Mouse (Mus musculus): ENCODE measurements around the gene Gtf2h2. TPM values are rescaled to one million over a fixed set of nuclear protein-coding genes. Genes with fewer than 3 reads are reported as not detected.
"Not testable (repeated sequence)": the region's sequence is repeated elsewhere in the genome, so short reads cannot be mapped to it uniquely, and the experiment has no call there.

The Gtf2h2 gene
- polyA plus RNA-seq, 1 experiment from 2014 or later: 82.7 TPM

- peaks cover 51% of the 10 kb centered on the region for H3K36me3 ChIP-seq
- WGBS: 65% methylated on average over 3 of the region's 3 CpGs
- no peaks in the 10 kb centered on the region for H3K27me3 ChIP-seq
- no peak overlapping the region for H3K27ac ChIP-seq (replicated peaks)
- no peaks in the 10 kb centered on the region for H3K9me3 ChIP-seq
- no peak overlapping the region for H3K9ac ChIP-seq
- no peak overlapping the region for H3K4me2 ChIP-seq
- no peak for ATAC-seq (ENCODE audit: low read depth)
- no peak overlapping the region for H3K4me3 ChIP-seq
- H3K4me1 ChIP-seq (replicated peaks): no peaks in the 10 kb centered on the region
Observed at GRCm38 (mm10) chr13:100461336-100461735, 31.0 kb downstream of the Gtf2h2 start.

DNA sequence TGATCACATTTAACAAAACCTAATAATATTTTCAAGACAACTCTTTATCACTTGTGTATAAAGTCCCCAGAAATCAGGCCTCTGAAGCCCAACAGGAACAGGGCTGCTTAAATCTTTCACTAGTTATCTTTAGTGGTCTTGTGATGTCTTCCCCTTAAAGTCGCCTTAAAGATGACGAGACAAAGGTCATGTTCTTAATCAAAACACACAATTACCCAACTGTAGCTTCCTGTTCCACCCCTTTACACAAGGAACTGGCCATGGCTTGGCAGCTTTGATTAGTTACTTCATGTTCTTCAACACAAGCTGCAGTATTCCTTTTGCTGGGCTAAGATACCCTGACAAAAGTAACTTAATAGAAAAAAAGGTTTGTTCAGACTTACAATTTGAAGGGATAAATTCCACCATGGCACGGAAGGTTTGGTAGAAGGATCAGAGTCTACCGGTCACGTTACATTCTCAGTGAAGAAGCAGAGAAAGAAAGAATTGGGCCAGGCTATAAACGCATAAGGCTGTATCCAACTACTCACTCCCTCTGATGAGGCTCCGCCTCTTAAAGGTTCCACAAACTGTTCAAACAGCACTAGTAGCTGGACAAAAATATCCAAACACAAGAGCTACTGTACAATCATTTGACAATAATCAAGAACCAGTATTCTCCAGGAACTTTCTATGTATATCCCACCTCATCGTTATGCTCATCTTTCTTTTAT lies 39.8 kb downstream of the Gtf2h2 start, which contains the start of gene Naip1:
Gene Naip1 (minus strand): TSS at position 455 of the 713 bp plus-strand sequence.
- ATAC-seq (ENCODE audit: low read depth); H3K9ac ChIP-seq; H3K27ac ChIP-seq (replicated peaks); H3K4me3 ChIP-seq; H3K4me1 ChIP-seq (replicated peaks); H3K4me2 ChIP-seq; H3K27me3 ChIP-seq; H3K36me3 ChIP-seq; H3K9me3 ChIP-seq: not testable (repeated sequence)
- WGBS: 80% methylated on average over 8 of the region's 8 CpGs

GRCm38 (mm10) chr13:100449495-100449894 lies 42.9 kb downstream of the Gtf2h2 start:
- H3K9ac ChIP-seq: no peak overlapping the region
- H3K27ac ChIP-seq (replicated peaks): no peak overlapping the region
- H3K27me3 ChIP-seq: no peaks in the 10 kb centered on the region
- no peak overlapping the region for H3K4me3 ChIP-seq
- no peak for ATAC-seq (ENCODE audit: low read depth)
- H3K36me3 ChIP-seq: no peaks in the 10 kb centered on the region
- no peaks in the 10 kb centered on the region for H3K4me1 ChIP-seq (replicated peaks)
- H3K4me2 ChIP-seq: no peak overlapping the region
- 86% methylated on average over 1 of the region's 1 CpGs for WGBS
- H3K9me3 ChIP-seq: no peaks in the 10 kb centered on the region

DNA sequence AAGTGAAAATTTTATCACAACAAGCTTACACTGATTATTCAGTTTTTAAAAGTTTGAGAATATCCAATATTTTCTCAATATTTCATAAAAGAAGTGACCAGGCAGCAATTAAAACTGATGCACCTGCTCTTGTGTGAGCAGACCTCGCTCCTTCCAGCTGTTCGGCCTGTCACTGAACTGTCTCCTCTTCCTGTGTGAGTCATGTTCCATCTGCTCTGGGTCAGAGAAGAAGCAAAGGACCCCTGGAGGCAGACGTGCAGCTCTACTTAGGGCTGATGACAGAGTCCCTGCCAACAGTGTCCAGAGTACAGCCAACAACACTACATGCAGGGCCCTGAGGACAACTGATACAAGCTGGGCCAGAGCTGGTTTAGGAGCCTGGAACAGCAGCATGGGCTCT lies 52.3 kb downstream of the Gtf2h2 start:
- H3K27ac ChIP-seq (replicated peaks): no peak overlapping the region
- WGBS: 61% methylated on average over 3 of the region's 3 CpGs
- H3K27me3 ChIP-seq: no peaks in the 10 kb centered on the region
- H3K36me3 ChIP-seq: no peaks in the 10 kb centered on the region
- no peak for ATAC-seq (ENCODE audit: low read depth)
- no peaks in the 10 kb centered on the region for H3K9me3 ChIP-seq
- no peak overlapping the region for H3K4me2 ChIP-seq
- H3K4me1 ChIP-seq (replicated peaks): no peaks in the 10 kb centered on the region
- H3K4me3 ChIP-seq: no peak overlapping the region
- H3K9ac ChIP-seq: no peak overlapping the region

GRCm38 (mm10) chr13:100438701-100439100 lies 53.7 kb downstream of the Gtf2h2 start:
- H3K36me3 ChIP-seq: no peaks in the 10 kb centered on the region
- H3K4me2 ChIP-seq: no peak overlapping the region
- H3K9ac ChIP-seq: no peak overlapping the region
- no peak for ATAC-seq (ENCODE audit: low read depth)
- no peaks in the 10 kb centered on the region for H3K4me1 ChIP-seq (replicated peaks)
- no peak overlapping the region for H3K4me3 ChIP-seq
- H3K27ac ChIP-seq (replicated peaks): no peak overlapping the region
- 67% methylated on average over 1 of the region's 1 CpGs for WGBS
- H3K9me3 ChIP-seq: no peaks in the 10 kb centered on the region
- no peaks in the 10 kb centered on the region for H3K27me3 ChIP-seq

DNA sequence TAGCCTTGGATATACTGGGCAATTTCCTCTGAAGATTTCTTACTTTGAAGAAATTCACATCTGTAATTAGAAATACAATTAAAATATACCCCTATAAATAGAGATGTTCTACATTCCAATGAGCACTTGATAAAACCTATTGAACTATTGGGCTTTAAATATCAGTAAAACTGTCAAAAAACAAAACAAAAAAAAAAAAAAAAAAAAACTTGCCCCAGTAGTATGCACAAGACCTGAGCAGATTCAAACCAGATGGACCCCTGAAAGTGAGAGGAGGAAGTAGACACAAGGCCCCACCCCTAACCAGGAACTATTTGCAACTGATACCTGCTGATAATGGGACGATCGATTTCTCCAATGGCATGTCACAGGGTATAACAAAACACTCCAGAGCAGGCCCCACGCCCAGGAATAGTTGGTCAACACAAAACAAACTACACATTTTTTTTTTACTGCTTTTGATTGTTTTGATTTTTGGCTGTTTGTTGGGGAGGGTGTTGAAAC lies 55.0 kb downstream of the Gtf2h2 start:
- H3K9me3 ChIP-seq: no peaks in the 10 kb centered on the region
- no peaks in the 10 kb centered on the region for H3K36me3 ChIP-seq
- 86% methylated on average over 3 of the region's 3 CpGs for WGBS
- ATAC-seq (ENCODE audit: low read depth): no peak
- H3K9ac ChIP-seq: no peak overlapping the region
- no peaks in the 10 kb centered on the region for H3K27me3 ChIP-seq
- no peak overlapping the region for H3K4me3 ChIP-seq
- H3K4me2 ChIP-seq: no peak overlapping the region
- H3K27ac ChIP-seq (replicated peaks): no peak overlapping the region
- no peaks in the 10 kb centered on the region for H3K4me1 ChIP-seq (replicated peaks)

- not testable (repeated sequence) for H3K4me3 ChIP-seq; H3K27me3 ChIP-seq; ATAC-seq (ENCODE audit: low read depth); H3K27ac ChIP-seq (replicated peaks); H3K4me1 ChIP-seq (replicated peaks); H3K4me2 ChIP-seq; H3K9me3 ChIP-seq; H3K36me3 ChIP-seq; H3K9ac ChIP-seq
- WGBS: 79% methylated on average over 1 of the region's 1 CpGs
Observed at GRCm38 (mm10) chr13:100436556-100437163, 55.7 kb downstream of the Gtf2h2 start.

GRCm38 (mm10) chr13:100419958-100420357 lies 72.4 kb downstream of the Gtf2h2 start:
- not testable (repeated sequence) for H3K9ac ChIP-seq

DNA sequence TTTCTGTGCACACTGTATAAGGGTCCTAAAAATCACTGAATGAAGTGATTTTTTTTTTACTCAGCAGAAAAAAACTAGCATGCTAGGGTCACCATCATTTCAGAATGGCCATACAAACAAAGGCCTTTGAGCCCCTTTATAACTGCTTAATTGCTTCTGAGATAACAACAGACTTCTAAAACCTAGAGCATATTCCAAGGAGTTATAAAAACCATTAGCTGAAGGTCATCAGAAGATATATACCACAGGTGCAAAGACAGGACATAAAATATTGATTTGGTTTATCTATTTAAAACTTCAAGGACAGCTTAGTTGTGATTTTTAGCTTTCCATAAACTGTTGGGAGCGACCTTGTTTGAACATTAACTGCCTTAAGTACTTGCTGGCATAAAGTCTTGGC lies 78.0 kb downstream of the Gtf2h2 start:
- no peak overlapping the region for H3K9ac ChIP-seq
- H3K4me1 ChIP-seq (replicated peaks): no peaks in the 10 kb centered on the region
- no peak overlapping the region for H3K27ac ChIP-seq (replicated peaks)
- no peak for ATAC-seq (ENCODE audit: low read depth)
- H3K36me3 ChIP-seq: no peaks in the 10 kb centered on the region
- no peak overlapping the region for H3K4me2 ChIP-seq
- H3K4me3 ChIP-seq: no peak overlapping the region
- 67% methylated on average over 1 of the region's 1 CpGs for WGBS
- 0 out of 2 replicates have a peak, but pooled peaks cover 5% of the 10 kb centered on the region for H3K9me3 ChIP-seq
- no peaks in the 10 kb centered on the region for H3K27me3 ChIP-seq

More at GRCm38 (mm10) chr13:100419958-100420357, 72.4 kb downstream of the Gtf2h2 start:
- not testable (repeated sequence) for H3K4me2 ChIP-seq; H3K36me3 ChIP-seq; H3K4me1 ChIP-seq (replicated peaks); ATAC-seq (ENCODE audit: low read depth); H3K9me3 ChIP-seq; H3K27me3 ChIP-seq; H3K4me3 ChIP-seq; H3K27ac ChIP-seq (replicated peaks)
- WGBS: 88% methylated on average over 7 of the region's 7 CpGs

Other genes starting within 250 kb of the Gtf2h2 start
- 0.17 and 0.20 TPM in 2 replicates for gene Naip5, start 246.3 kb downstream of the Gtf2h2 start, polyA plus RNA-seq (2015; fragmentation: Nextera tagmentation; extraction: Ambion mirVana)
- gene Naip6, start 174.9 kb downstream of the Gtf2h2 start, polyA plus RNA-seq (2015; fragmentation: Nextera tagmentation; extraction: Ambion mirVana): 0.03 and 0.10 TPM in 2 replicates
- gene Naip1, start 39.7 kb downstream of the Gtf2h2 start, polyA plus RNA-seq (2015; fragmentation: Nextera tagmentation; extraction: Ambion mirVana): 0.10 and 0.15 TPM in 2 replicates
- 3.3 and 4.4 TPM in 2 replicates for gene Ocln, start 60.1 kb upstream of the Gtf2h2 start, polyA plus RNA-seq (2015; fragmentation: Nextera tagmentation; extraction: Ambion mirVana)
- 2.4 and 2.5 TPM in 2 replicates for gene Marveld2, start 124.4 kb upstream of the Gtf2h2 start, polyA plus RNA-seq (2015; fragmentation: Nextera tagmentation; extraction: Ambion mirVana)
- gene Ak6, start 158.4 kb upstream of the Gtf2h2 start, polyA plus RNA-seq (2015; fragmentation: Nextera tagmentation; extraction: Ambion mirVana): 332 and 337 TPM in 2 replicates
- 18.5 and 19.6 TPM in 2 replicates for gene Rad17, start 158.5 kb upstream of the Gtf2h2 start, polyA plus RNA-seq (2015; fragmentation: Nextera tagmentation; extraction: Ambion mirVana)
- gene Taf9, start 159.0 kb upstream of the Gtf2h2 start, polyA plus RNA-seq (2015; fragmentation: Nextera tagmentation; extraction: Ambion mirVana): 26.0 and 28.5 TPM in 2 replicates
- 1.9 and 2.3 TPM in 2 replicates for gene Ccdc125, start 177.1 kb upstream of the Gtf2h2 start, polyA plus RNA-seq (2015; fragmentation: Nextera tagmentation; extraction: Ambion mirVana)
- gene Cdk7, start 238.4 kb upstream of the Gtf2h2 start, polyA plus RNA-seq (2015; fragmentation: Nextera tagmentation; extraction: Ambion mirVana): 49.0 and 49.6 TPM in 2 replicates